Mouse (Mus musculus) spleen, adult 2 months (tissue): ENCODE data around the gene Sart3.

ENCODE experiments used
- CTCF ChIP-seq: fragments of 200-500 bp; IDR thresholded peaks from 2 replicates; pipeline ENCODE4 v1.5.1; 2011; ENCODE audit warnings: mild to moderate bottlenecking, inconsistent platforms; ENCODE audit not compliant: insufficient read depth, insufficient read length, insufficient replicate concordance; ENCODE audit errors: extremely low read depth
- POLR2A ChIP-seq: fragments of 200-500 bp; IDR thresholded peaks from 2 replicates; pipeline ENCODE4 v1.6.1; 2011; ENCODE audit warnings: low read depth, low read length, inconsistent platforms

GRCm38 (mm10) chr5:113797149-113797882 is 25.0 kb upstream of the Sart3 start:
- TF ChIP-seq CTCF (no peak), POLR2A (no peak)
